Mouse (Mus musculus) heart, embryonic 11.5 days (tissue): Measurements from ENCODE around the gene Bahcc1. TPM values are rescaled to one million over a fixed set of nuclear protein-coding genes. Genes with fewer than 3 reads are reported as not detected.

Experiments
- ATAC-seq: fragments of 200-750 bp; cut with Nextera tagmentation; replicated peaks from 2 replicates; pipeline ENCODE4 v1.8.0; 2017; ENCODE audit warnings: moderate library complexity; ENCODE audit not compliant: insufficient number of reproducible peaks, low FRiP score, low TSS enrichment
- H3K27ac ChIP-seq: fragments of 300-500 bp; sonication (generic); 2 replicates; pipeline ENCODE4 v1.5.1; 2014; ENCODE audit warnings: mild to moderate bottlenecking, low read depth, low read length
- H3K27me3 ChIP-seq: fragments of 300-500 bp; sonication (generic); 2 replicates; pipeline ENCODE4 v1.6.1; 2014; ENCODE audit warnings: mild to moderate bottlenecking, low read length, mixed read lengths; ENCODE audit not compliant: control insufficient read depth, insufficient read depth
- H3K36me3 ChIP-seq: fragments of 300-500 bp; sonication (generic); 2 replicates; pipeline ENCODE4 v1.6.1; 2014; ENCODE audit warnings: mild to moderate bottlenecking, low read length, moderate library complexity, mixed read lengths; ENCODE audit not compliant: control insufficient read depth, insufficient read depth
- H3K4me1 ChIP-seq: fragments of 300-500 bp; sonication (generic); 2 replicates; pipeline ENCODE4 v1.6.1; 2014; ENCODE audit warnings: low read length; ENCODE audit not compliant: control insufficient read depth, insufficient read depth
- H3K4me2 ChIP-seq: fragments of 300-500 bp; sonication (generic); 2 replicates; pipeline ENCODE4 v1.6.1; 2014; ENCODE audit warnings: mild to moderate bottlenecking, moderate library complexity
- H3K4me3 ChIP-seq: fragments of 300-500 bp; sonication (generic); 2 replicates; pipeline ENCODE4 v1.5.1; 2014; ENCODE audit warnings: low read depth, low read length
- H3K9ac ChIP-seq: fragments of 300-500 bp; sonication (generic); 2 replicates; pipeline ENCODE4 v1.6.1; 2014; ENCODE audit warnings: mild to moderate bottlenecking, low read depth, low read length, moderate library complexity
- H3K9me3 ChIP-seq: fragments of 300-500 bp; sonication (generic); replicated peaks from 2 replicates; pipeline ENCODE4 v1.6.1; 2016; ENCODE audit warnings: low read length; ENCODE audit not compliant: control insufficient read depth
- WGBS: fragments of 180-500 bp; shearing (Covaris S2); extraction: QIAGEN DNeasy Blood & Tissue Kit; methylation state at CpG from one replicate; pipeline ENCODE4 v1.1.7; 2014; ENCODE audit not compliant: insufficient replicate concordance; 5-methylcytosine and 5-hydroxymethylcytosine counted together
- polyA plus RNA-seq: library from polyadenylated mRNA; unstranded; fragments of >200 nt; fragmentation: Nextera tagmentation; extraction: Ambion mirVana; gene quantifications from 2 replicates; pipeline ENCODE4 v1.2.1, GENCODE M21; 2014

The Bahcc1 gene
- polyA plus RNA-seq, 1 experiment from 2014 or later = 9.1 TPM

DNA sequence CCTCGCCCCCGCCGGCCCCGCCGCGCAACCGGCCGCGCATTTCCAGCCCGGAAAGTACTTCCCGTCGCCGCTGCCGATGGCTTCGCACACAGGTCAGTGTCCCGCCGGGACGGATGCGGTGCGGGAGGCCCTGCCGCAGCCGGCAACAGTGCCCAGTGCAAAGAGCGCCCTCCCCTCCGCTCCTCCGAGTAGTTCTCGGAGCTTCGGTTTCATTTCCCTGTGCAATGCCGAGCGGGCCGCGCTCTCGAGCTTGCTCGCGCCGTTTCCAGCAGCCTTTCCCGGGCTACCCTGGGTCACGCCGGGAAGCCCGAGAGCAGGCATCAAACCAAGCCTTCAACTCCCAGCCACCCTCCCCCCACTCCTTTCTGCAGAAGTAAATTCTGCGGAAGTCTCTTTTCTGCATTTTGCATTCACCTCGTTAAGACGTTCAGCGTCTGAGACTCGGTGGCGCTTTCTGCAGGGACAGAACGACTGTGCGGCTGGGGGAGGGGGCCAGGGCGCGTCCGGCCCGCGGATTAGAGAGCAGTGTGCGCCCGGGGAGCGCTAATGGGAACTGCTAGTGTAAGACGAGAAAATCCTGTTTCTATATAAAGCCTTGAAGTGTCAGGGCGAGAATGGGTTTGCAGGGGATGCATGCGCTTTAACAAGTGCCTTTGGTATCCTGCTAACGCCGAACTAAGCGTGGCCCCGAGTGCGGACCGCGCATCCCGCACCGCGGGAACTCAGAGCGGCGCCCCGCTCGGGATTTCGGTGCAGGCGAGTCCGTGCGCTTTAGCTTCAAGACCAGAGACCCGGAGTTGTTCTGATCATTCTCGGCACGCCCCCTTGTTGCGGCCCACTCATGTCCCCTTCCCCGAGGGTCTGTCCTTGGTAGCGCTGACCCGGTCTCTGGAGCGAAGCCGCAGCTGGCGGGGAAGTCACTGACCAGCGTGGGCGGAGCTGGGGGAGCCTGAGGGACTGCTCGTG is 4.7 kb downstream of the Bahcc1 start:
- Histone ChIP-seq H3K27me3 (peaks cover 5% of the 10 kb centered on the region), H3K4me1 (peaks cover 37% of the 10 kb centered on the region), H3K36me3 (no peaks in the 10 kb centered on the region), H3K4me2 (peak overlapping the region; percentile 100), H3K4me3 (peak overlapping the region; percentile 78), H3K27ac (peak overlapping the region; percentile 94), H3K9ac (peak overlapping the region; percentile 99), H3K9me3 (no peaks in the 10 kb centered on the region)
- no peak for ATAC-seq
- under 1% methylated on average over 89 of the region's 89 CpGs for WGBS

DNA sequence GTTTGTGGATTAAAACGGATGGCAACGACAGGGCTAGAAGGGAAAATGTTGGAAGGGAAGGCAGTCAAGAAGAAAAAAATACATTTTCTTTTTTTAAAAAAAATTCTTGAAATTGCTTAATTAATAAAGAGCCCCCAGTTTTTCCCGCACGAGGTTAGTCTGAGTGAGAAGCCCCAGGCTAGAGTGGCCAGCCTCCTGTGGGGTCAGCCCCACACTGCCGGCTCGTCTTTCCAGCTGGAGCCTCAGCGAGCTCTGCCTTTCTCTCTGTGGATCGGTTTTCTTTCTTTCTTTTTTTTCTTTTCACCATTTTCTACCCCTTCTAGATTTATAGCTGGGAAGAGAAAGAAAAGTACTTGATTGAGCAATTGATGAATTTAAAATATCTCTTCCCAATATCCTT is 5.6 kb downstream of the Bahcc1 start:
- Histone ChIP-seq H3K27me3 (peaks cover 5% of the 10 kb centered on the region), H3K4me2 (peak overlapping the region; percentile 100), H3K36me3 (no peaks in the 10 kb centered on the region), H3K9ac (peak overlapping the region; percentile 76), H3K4me3 (peak overlapping the region; percentile 78), H3K9me3 (no peaks in the 10 kb centered on the region), H3K27ac (peak overlapping the region; percentile 92), H3K4me1 (peaks cover 45% of the 10 kb centered on the region)
- WGBS = 7% methylated on average over 8 of the region's 8 CpGs
- ATAC-seq = no peak

DNA sequence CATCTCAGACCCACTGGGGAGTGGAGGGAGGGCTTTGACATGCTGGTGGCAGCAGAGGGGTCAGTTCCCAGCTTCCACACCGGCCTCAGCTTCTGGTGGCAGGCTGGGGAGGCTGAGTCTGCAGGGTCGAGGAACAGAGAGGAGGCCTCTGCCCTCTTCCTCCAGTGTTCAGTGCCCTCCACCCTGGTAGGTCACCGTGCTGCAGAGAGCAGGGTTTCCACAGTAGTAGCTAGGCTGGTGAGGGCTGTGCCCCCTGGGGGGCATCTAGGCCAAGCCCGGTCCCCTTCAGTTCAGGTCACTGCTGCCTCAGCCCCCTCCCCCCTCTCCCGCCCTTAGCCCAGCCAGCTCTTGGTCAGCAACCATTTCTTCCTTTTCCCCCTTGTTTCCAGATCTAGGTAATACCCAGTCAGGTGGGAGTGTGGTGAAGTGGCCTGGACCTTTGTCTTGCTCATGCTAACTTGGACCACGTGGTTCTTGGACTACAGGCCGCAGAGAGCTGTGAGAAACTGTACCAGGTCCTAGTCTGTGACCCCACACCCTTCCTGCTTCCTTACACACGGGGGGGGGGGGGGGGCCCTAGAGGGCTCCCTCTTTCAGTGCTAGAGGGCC is 6.1 kb downstream of the Bahcc1 start:
- peaks cover 5% of the 10 kb centered on the region for H3K27me3 ChIP-seq

DNA sequence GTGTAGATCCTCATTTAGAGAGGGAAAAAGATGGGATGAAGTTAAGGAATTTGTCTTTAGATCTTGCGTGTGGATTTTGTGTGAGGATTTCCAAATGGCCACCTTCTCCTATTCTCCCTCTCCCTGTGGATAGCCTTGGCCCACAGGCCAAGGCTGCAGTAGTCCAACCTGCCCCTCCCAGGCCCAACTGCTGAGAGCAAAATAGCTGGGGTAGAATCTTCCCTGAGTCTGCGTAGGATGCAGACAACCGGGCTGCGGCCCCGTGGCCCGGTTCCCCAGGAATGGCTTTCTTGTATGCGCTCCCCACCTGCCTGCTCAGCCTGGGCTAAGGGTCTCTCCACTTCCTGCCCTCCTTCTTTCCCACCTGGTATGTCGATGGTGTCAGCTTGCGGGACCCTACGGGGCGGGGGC is 6.8 kb downstream of the Bahcc1 start:
- 9% methylated on average over 11 of the region's 11 CpGs for WGBS
- no peaks in the 10 kb centered on the region for H3K36me3 ChIP-seq
- H3K4me1 ChIP-seq = peaks cover 50% of the 10 kb centered on the region
- peak overlapping the region; percentile 92 for H3K27ac ChIP-seq
- H3K9me3 ChIP-seq = no peaks in the 10 kb centered on the region
- ATAC-seq = no peak
- peaks cover 5% of the 10 kb centered on the region for H3K27me3 ChIP-seq
- peak overlapping the region; percentile 76 for H3K9ac ChIP-seq
- H3K4me2 ChIP-seq = peak overlapping the region; percentile 100
- H3K4me3 ChIP-seq = peak overlapping the region; percentile 78

More for the DNA sequence above, 6.1 kb downstream of the Bahcc1 start:
- Histone ChIP-seq H3K9ac (peak overlapping the region; percentile 76), H3K27ac (peak overlapping the region; percentile 92), H3K4me2 (peak overlapping the region; percentile 100), H3K36me3 (no peaks in the 10 kb centered on the region), H3K4me1 (peaks cover 50% of the 10 kb centered on the region), H3K9me3 (no peaks in the 10 kb centered on the region), H3K4me3 (peak overlapping the region; percentile 78)
- 4% methylated on average over 8 of the region's 8 CpGs for WGBS
- ATAC-seq = no peak

DNA sequence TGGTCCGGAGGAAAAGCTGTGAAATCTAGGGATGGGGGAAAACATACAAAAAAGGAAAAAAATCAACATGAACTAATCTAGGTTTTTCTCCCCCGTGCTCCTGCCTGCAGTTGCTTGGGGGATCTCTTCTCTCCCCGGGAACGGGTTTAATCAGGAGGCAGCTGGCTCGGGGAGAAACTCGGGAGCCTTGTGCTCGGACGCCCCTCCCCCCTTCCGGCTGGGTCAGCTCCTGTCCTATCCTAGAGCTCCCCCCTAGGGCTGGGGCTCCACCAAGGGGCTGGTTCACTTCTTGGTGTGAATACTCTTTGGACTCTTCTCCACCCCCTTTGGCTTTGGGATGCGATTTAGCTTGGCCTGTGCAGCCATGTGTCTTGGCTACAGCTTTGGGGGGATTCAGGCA is 7.5 kb downstream of the Bahcc1 start:
- ATAC-seq = peak; percentile 67; the same call in 1 of the 2 replicates
- no peaks in the 10 kb centered on the region for H3K36me3 ChIP-seq
- peaks cover 5% of the 10 kb centered on the region for H3K27me3 ChIP-seq
- H3K27ac ChIP-seq = peak overlapping the region; percentile 92
- H3K4me1 ChIP-seq = peaks cover 50% of the 10 kb centered on the region
- H3K9ac ChIP-seq = peak overlapping the region; percentile 76
- H3K9me3 ChIP-seq = no peaks in the 10 kb centered on the region
- WGBS = under 1% methylated on average over 10 of the region's 10 CpGs
- H3K4me2 ChIP-seq = peak overlapping the region; percentile 100
- peak overlapping the region; percentile 78 for H3K4me3 ChIP-seq

DNA sequence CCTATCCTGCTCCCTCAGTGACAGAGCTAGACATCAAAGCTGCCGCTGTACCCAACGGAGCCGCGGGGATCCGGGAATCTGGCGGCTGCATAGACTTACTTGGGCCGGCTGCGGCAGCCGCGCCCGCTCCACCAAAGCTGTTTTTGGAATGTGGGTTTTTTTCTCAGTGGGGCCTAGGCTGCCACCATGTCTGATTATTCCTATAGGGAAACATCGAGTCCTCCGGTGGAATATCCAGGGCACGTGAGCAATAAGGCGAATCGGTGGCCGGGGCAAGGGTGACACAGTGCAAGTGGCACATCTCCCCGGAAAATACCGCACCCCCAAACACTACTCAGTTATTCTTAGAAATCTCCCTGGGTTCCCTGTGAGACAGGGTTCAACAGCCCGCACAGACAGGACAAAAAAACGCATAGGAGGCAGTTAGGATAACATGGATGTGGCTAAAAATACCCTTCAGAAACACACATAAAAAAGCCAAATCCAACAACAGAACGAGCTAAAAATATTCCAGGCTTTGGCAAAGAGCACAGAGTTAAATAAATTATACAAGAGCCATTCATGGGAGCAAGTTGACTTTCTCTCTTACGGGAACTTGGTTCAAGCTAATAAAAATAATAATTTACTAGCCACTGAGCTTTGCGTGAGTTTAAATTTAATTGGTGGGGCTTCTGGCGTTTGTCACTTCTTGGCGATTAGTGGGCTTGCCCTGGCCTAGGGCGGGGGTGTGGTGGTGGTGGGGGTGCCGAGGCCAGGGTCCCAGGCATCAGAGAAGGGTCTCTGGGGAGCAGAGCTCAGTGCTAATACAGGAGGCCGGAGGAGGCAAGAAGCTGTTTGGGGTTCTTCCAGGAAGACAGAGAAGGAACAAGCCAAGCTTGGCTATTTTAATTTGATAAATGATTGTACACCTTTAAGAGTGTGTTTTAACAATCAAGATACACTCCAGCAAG is 8.5 kb downstream of the Bahcc1 start:
- Histone ChIP-seq H3K9ac (peak overlapping the region; percentile 63), H3K27ac (peak overlapping the region; percentile 92), H3K36me3 (no peaks in the 10 kb centered on the region), H3K4me1 (peaks cover 55% of the 10 kb centered on the region), H3K4me3 (peak overlapping the region; percentile 78), H3K27me3 (peaks cover 5% of the 10 kb centered on the region), H3K9me3 (no peaks in the 10 kb centered on the region), H3K4me2 (peak overlapping the region; percentile 100)
- no peak for ATAC-seq
- 11% methylated on average over 29 of the region's 29 CpGs for WGBS

DNA sequence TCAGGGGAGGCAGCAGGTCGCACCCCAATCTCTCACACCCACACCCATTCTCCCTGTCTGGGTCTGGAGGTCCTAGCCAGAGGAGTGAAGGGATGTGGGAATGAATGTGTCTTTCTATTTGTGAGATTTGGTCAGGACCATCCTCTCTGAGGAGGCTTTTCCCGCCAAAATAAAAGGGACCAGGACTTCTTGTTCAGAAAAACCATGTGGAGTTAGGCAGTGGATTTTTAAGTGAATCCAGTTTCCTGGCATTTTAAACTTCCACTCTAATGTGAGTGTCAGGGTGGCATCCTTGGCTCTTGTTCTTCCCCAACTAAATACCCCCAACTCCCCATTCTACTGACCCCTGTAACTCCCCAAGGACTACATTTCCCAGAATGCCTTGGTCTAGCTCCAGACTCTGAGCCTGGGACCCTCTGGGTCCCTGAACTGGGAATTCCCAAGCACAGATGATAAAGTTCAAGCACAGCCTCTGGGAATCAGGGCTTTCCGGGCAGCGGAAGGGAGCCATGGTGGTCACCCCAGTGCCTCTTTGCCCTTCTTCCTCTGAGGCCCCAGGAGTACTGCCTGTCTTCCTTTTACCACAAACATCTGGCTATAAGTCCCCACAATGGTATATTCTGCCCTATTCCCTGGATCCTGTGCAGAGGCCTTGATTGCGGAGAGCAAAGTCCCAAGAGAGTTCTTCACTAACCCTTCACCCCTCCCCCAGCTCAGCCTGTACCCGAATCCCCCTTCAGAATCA is 9.4 kb downstream of the Bahcc1 start:
- no peak for ATAC-seq
- peak overlapping the region; percentile 92 for H3K27ac ChIP-seq
- peaks cover 3% of the 10 kb centered on the region; the same call in 1 of the 2 replicates for H3K27me3 ChIP-seq
- 33% methylated on average over 6 of the region's 6 CpGs for WGBS
- H3K4me2 ChIP-seq = peak overlapping the region; percentile 100
- H3K36me3 ChIP-seq = no peaks in the 10 kb centered on the region
- no peak overlapping the region; the same call in 1 of the 2 replicates for H3K9ac ChIP-seq
- H3K9me3 ChIP-seq = no peaks in the 10 kb centered on the region
- H3K4me1 ChIP-seq = peaks cover 61% of the 10 kb centered on the region
- no peak overlapping the region for H3K4me3 ChIP-seq
